Mouse (Mus musculus) ES-E14 (cell line): ENCODE results near the gene Rundc1.

Source experiments
- MAFK ChIP-seq: IDR thresholded peaks from 2 replicates; pipeline ENCODE4 v1.6.1; 2014; ENCODE audit warnings: mild to moderate bottlenecking, low read depth, low read length, inconsistent platforms; ENCODE audit not compliant: insufficient read depth
- ZC3H11A ChIP-seq: IDR thresholded peaks from 2 replicates; pipeline ENCODE4 v1.6.1; 2012; ENCODE audit warnings: low read depth, mild to moderate bottlenecking, inconsistent platforms, low read length, borderline replicate concordance
- ZNF384 ChIP-seq: IDR thresholded peaks from 2 replicates; pipeline ENCODE4 v1.6.1; 2012; ENCODE audit warnings: low read depth, low read length, inconsistent platforms

DNA sequence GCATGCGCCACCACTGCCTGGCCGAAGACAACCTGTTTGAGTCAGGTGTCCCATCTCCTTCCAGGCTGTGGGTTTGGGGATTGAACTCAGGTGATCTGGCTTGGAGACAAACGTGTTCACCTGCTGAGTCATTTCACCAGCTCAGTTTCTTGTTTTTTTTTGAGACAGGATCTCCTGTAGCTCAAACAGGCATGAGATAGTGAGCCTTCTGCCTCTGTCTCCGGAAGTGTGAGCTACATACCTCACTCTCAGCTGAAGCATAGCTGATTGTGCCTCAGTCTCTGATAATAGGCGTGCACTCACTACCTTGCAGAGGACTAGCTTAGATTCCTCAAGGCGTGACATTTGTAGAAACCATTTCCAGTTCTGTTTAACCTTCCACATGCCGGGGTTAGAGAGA, 59.9 kb downstream of the Rundc1 start:
- TF ChIP-seq MAFK (no peak), ZNF384 (no peak), ZC3H11A (no peak)
